Mouse (Mus musculus) heart, postnatal 25 days (tissue): Measurements from ENCODE around the gene Rps27l. TPM values are rescaled to one million over a fixed set of nuclear protein-coding genes. Genes with fewer than 3 reads are reported as not detected.
"Not testable (repeated sequence)": the region's sequence is repeated elsewhere in the genome, so short reads cannot be mapped to it uniquely, and the experiment has no call there.

Source experiments
- DNase-seq: peaks from one replicate; pipeline ENCODE4 v3.0.0; 2022; ENCODE audit warnings: low spot score
- intact Hi-C: fragments of 180-260 bp; cut with DNase I; formaldehyde crosslinking; loops from one replicate; pipeline ENCODE4 v1.15.1; 2025
- total RNA-seq, 2 experiments: library from RNA; stranded (reverse); gene quantifications; 2 replicates each; pipeline ENCODE4 v1.2.3; 2021

Gene Rps27l
- total RNA-seq: 100 to 1,000 TPM; 180 to 195 TPM

GRCm38 (mm10) chr9:66945647-66946641, at the start of gene Rps27l:
TSS of gene Rps27l (plus strand) at chr9:66946086.
- intact Hi-C loops: loop anchor here (1.0 kb wide), 1 partner anchor 29 kb away; the partner anchor contains the start of gene Lactb
- peak; percentile 89 for DNase-seq

GRCm38 (mm10) chr9:66896951-66897350, 48.9 kb upstream of the Rps27l start:
- intact Hi-C loops: no loop called here

GRCm38 (mm10) chr9:66897851-66898250, 48.0 kb upstream of the Rps27l start:
- no peak for DNase-seq
- intact Hi-C loops: no loop called here

More at GRCm38 (mm10) chr9:66896951-66897350, 48.9 kb upstream of the Rps27l start:
- no peak for DNase-seq

GRCm38 (mm10) chr9:66899072-66899471, 46.8 kb upstream of the Rps27l start:
- no peak for DNase-seq
- intact Hi-C loops: no loop called here

GRCm38 (mm10) chr9:66899526-66899925, 46.4 kb upstream of the Rps27l start:
- no peak for DNase-seq
- intact Hi-C loops: no loop called here

- no peak for DNase-seq
- intact Hi-C loops: no loop called here
These were observed 39.9 kb upstream of the Rps27l start for GRCm38 (mm10) chr9:66905990-66906389.

GRCm38 (mm10) chr9:66907126-66907525, 38.8 kb upstream of the Rps27l start:
- DNase-seq: no peak
- intact Hi-C loops: no loop called here

- intact Hi-C loops: no loop called here
These were observed 38.0 kb upstream of the Rps27l start for GRCm38 (mm10) chr9:66907746-66908397.

GRCm38 (mm10) chr9:66909922-66910321, 36.0 kb upstream of the Rps27l start:
- no peak for DNase-seq
- intact Hi-C loops: no loop called here

More at GRCm38 (mm10) chr9:66907746-66908397, 38.0 kb upstream of the Rps27l start:
- DNase-seq: no peak

GRCm38 (mm10) chr9:66910677-66911076, 35.2 kb upstream of the Rps27l start:
- intact Hi-C loops: no loop called here
- DNase-seq: no peak

- DNase-seq: no peak
- intact Hi-C loops: no loop called here
These were observed 33.6 kb upstream of the Rps27l start for GRCm38 (mm10) chr9:66912304-66912703.

GRCm38 (mm10) chr9:66913254-66913934, 32.5 kb upstream of the Rps27l start:
- DNase-seq, intact Hi-C loops: not testable (repeated sequence)

GRCm38 (mm10) chr9:66914540-66914939, 31.3 kb upstream of the Rps27l start:
- no peak for DNase-seq
- intact Hi-C loops: no loop called here

GRCm38 (mm10) chr9:66915401-66915800, 30.5 kb upstream of the Rps27l start:
- intact Hi-C loops: loop anchor here (5.0 kb wide), 1 partner anchor 38 kb away; no protein-coding TSS in a partner anchor
- DNase-seq: no peak

- no peak for DNase-seq
These were observed 29.8 kb upstream of the Rps27l start for GRCm38 (mm10) chr9:66915869-66916785.

GRCm38 (mm10) chr9:66917216-66917891, 28.5 kb upstream of the Rps27l start:
- intact Hi-C loops: loop anchor here (5.0 kb wide), 1 partner anchor 40 kb away; no protein-coding TSS in a partner anchor

More at GRCm38 (mm10) chr9:66915869-66916785, 29.8 kb upstream of the Rps27l start:
- intact Hi-C loops: loop anchor here (5.0 kb wide), 1 partner anchor 39 kb away; no protein-coding TSS in a partner anchor

GRCm38 (mm10) chr9:66917892-66918255, 28.0 kb upstream of the Rps27l start:
- intact Hi-C loops: loop anchor here (5.0 kb wide), 1 partner anchor 41 kb away; no protein-coding TSS in a partner anchor
- no peak for DNase-seq

More at GRCm38 (mm10) chr9:66917216-66917891, 28.5 kb upstream of the Rps27l start:
- DNase-seq: no peak

- no peak for DNase-seq
- intact Hi-C loops: loop anchor here (5.0 kb wide), 1 partner anchor 42 kb away; no protein-coding TSS in a partner anchor
These were observed 27.1 kb upstream of the Rps27l start for GRCm38 (mm10) chr9:66918672-66919330.
